Mouse (Mus musculus) heart, embryonic 14.5 days (tissue): Measurements from ENCODE around the gene Bcl2l11. TPM values are rescaled to one million over a fixed set of nuclear protein-coding genes. Genes with fewer than 3 reads are reported as not detected.
A peak's percentile ranks its signal among the peaks of the same experiment; 100 is the strongest.

Experiments used
- ATAC-seq: fragments of 200-750 bp; cut with Nextera tagmentation; 2 replicates; pipeline ENCODE4 v1.8.0; 2017; ENCODE audit warnings: low read depth, moderate TSS enrichment; ENCODE audit not compliant: insufficient number of reproducible peaks, insufficient read depth, low FRiP score
- H3K27ac ChIP-seq, 2 experiments: fragments of 200-500 bp in 1 of 2; fragments of 300-500 bp in 1 of 2; sonication (generic) in 1 of 2; replicated peaks in 1 of 2; 2 replicates each; pipeline ENCODE4 v1.5.1; 2012 to 2014; ENCODE audit warnings: low read depth in 2 of 2, low read length in 2 of 2, control low read depth in 1 of 2, mild to moderate bottlenecking in 1 of 2, mixed read lengths in 1 of 2; ENCODE audit not compliant: control insufficient read depth in 1 of 2, insufficient read depth in 1 of 2
- H3K27me3 ChIP-seq: fragments of 300-500 bp; sonication (generic); 2 replicates; pipeline ENCODE4 v1.6.1; 2014; ENCODE audit warnings: mild to moderate bottlenecking, low read length, control low read depth; ENCODE audit not compliant: control insufficient read depth, insufficient read depth
- H3K36me3 ChIP-seq: fragments of 300-500 bp; sonication (generic); 2 replicates; pipeline ENCODE4 v1.6.1; 2014; ENCODE audit warnings: mild to moderate bottlenecking, control low read depth, low read length, mixed read lengths; ENCODE audit not compliant: control insufficient read depth, insufficient read depth
- H3K4me1 ChIP-seq, 2 experiments: fragments of 200-500 bp in 1 of 2; fragments of 300-500 bp in 1 of 2; sonication (generic) in 1 of 2; 2 replicates each; pipeline ENCODE4 v1.6.1; 2012 to 2014; ENCODE audit warnings: low read length in 2 of 2, control low read depth in 1 of 2, mixed read lengths in 1 of 2; ENCODE audit not compliant: control insufficient read depth in 2 of 2, insufficient read depth in 2 of 2
- H3K4me2 ChIP-seq: fragments of 300-500 bp; sonication (generic); 2 replicates; pipeline ENCODE4 v1.6.1; 2014; ENCODE audit warnings: mild to moderate bottlenecking, low read length
- H3K4me3 ChIP-seq, 2 experiments: fragments of 200-500 bp in 1 of 2; fragments of 300-500 bp in 1 of 2; sonication (generic) in 1 of 2; 2 replicates each; pipeline ENCODE4 v1.5.1; 2012 to 2014; ENCODE audit warnings: low read length in 2 of 2, mild to moderate bottlenecking in 2 of 2, control low read depth in 1 of 2, low read depth in 1 of 2, moderate library complexity in 1 of 2; ENCODE audit not compliant: control insufficient read depth in 1 of 2, insufficient read depth in 1 of 2
- H3K9ac ChIP-seq: fragments of 300-500 bp; sonication (generic); 2 replicates; pipeline ENCODE4 v1.6.1; 2014; ENCODE audit warnings: mild to moderate bottlenecking, low read length
- H3K9me3 ChIP-seq: fragments of 300-500 bp; sonication (generic); 2 replicates; pipeline ENCODE4 v1.6.1; 2016; ENCODE audit warnings: low read length, control low read depth; ENCODE audit not compliant: control insufficient read depth
- WGBS: fragments of 180-500 bp; shearing (Covaris S2); extraction: QIAGEN DNeasy Blood & Tissue Kit; methylation state at CpG from one replicate; pipeline ENCODE4 v1.1.7; 2014; 5-methylcytosine and 5-hydroxymethylcytosine counted together
- polyA plus RNA-seq: library from polyadenylated mRNA; unstranded; fragments of >200 nt; fragmentation: Nextera tagmentation; extraction: Ambion mirVana; gene quantifications from 2 replicates; pipeline ENCODE4 v1.2.1, GENCODE M21; 2014

Gene Bcl2l11
- polyA plus RNA-seq, 1 experiment from 2014 or later: 21.0 TPM

DNA sequence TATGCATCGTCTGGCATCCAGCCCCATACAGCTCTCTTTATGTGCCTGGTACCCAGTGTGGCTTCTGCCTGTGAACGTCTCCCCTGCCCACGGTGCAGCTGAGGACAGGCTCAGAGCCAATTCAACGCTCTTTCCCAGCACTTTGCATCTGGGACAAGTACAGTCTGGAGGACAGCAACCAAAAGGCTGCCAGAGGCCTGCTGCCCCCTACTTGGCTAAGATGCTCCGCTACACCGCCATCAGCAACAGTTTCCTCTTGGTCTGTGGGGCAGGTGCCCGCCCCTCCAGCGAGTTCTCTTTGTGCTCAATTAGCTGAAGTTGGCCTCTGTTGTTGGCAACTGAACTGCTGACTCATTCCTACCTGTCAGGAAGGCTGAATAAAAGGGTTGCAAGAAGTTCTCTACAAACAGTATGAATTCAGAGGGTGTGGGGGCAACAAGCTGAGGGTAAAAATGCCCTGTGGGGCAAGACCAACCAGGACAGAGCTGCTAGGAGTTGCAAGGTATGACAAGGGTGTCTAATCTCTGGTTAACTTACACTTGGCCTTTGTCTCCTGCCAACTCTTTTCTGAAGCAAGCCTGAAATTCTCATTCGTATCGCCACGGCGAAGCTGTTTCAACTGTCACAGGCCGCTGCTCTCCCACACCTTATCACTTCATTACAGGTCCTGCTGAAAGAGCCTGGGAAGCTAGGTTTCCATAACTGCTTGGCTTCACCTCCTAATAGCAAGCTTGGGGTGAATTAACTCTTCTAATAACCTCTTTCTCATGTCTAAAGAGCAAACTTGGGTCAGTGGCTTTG, 41.0 kb downstream of the Bcl2l11 start:
- Histone ChIP-seq H3K27me3 (no peaks in the 10 kb centered on the region), H3K4me2 (no peak overlapping the region), H3K9ac (no peak overlapping the region), H3K4me3 (no peak overlapping the region), H3K4me1 (peaks cover 16 to 19% of the 10 kb centered on the region in 2 experiments), H3K9me3 (no peaks in the 10 kb centered on the region), H3K36me3 (peaks cover 4% of the 10 kb centered on the region; the same call in 1 of the 2 replicates), H3K27ac (peak overlapping the region in 1 of 2 experiments; percentile 39; a peak in 1 of 4 replicates)
- ATAC-seq: 0 out of 2 replicates have a peak, but pooled peaks have one; percentile 25
- WGBS: 36% methylated on average over 13 of the region's 13 CpGs

DNA sequence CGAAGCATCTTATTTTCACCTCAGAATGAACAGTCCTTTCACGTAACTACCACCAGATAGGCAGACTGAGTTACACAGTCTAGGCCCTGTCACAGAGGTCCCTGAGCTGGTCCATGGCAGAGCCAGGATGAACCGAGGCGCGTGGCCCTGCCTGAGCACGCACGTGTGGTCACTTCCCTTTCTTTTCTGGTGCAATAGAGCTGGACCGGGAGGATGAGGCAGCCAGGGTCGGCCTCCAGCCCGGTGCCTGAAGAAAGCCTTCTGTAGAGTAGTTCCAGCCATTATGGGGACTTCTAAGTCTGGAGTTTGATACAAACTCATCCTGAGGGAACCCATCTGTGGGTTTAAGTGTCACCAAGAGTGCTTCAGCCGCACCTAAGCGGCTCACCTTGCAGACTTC, 42.1 kb downstream of the Bcl2l11 start:
- no peak for ATAC-seq
- Histone ChIP-seq H3K4me2 (no peak overlapping the region), H3K4me3 (no peak overlapping the region), H3K9me3 (no peaks in the 10 kb centered on the region), H3K4me1 (peaks cover 14 to 16% of the 10 kb centered on the region in 2 experiments), H3K27ac (no peak overlapping the region), H3K9ac (no peak overlapping the region), H3K36me3 (no peaks in the 10 kb centered on the region), H3K27me3 (no peaks in the 10 kb centered on the region)
- 95% methylated on average over 12 of the region's 12 CpGs for WGBS

DNA sequence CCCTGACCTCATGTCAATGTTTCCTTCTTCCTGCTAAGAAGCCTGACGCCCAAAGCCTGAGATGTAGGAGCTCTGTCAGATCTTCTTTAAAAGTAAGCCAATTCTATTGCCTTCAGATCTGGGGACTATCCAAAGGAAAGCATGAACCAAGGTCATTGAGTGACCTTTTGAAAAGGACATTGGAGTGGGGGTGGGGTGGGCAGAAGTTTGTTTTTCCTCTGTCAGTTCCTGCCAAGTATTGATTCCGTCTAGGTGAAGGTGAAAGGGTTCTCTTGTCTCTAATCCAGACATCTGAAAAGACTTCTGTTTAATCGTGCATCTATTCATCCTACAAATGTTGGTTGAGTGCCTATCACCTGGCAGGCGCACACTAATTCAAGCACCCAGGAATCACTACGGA, 43.6 kb downstream of the Bcl2l11 start:
- Histone ChIP-seq H3K9me3 (no peaks in the 10 kb centered on the region), H3K27ac (no peak overlapping the region), H3K4me3 (no peak overlapping the region), H3K27me3 (no peaks in the 10 kb centered on the region), H3K9ac (no peak overlapping the region), H3K4me1 (peaks cover 17 to 21% of the 10 kb centered on the region in 2 experiments), H3K36me3 (no peaks in the 10 kb centered on the region), H3K4me2 (no peak overlapping the region)
- ATAC-seq: no peak
- 78% methylated on average over 5 of the region's 5 CpGs for WGBS

DNA sequence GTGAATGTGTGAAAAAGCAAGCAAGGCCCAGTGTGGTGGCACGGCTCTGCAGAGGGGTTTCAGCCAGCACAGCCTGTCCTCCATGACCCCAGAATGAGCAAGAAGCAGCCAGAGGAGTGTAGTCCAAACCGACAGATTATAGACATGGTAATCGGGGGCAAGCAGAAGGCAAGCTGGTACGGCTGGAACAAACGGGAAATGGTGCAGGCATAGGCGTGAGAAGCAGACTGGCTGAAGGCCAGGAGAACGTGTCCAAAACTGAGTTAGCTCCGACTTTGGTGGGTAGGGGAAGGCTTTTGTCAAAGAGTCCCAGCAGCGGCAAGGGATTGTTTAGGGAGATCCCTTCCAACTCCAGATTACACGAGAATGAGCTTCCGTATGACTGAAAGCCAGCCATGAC, 44.1 kb downstream of the Bcl2l11 start:
- H3K4me2 ChIP-seq: no peak overlapping the region
- no peaks in the 10 kb centered on the region for H3K27me3 ChIP-seq
- no peaks in the 10 kb centered on the region for H3K9me3 ChIP-seq
- no peak for ATAC-seq
- H3K4me3 ChIP-seq: no peak overlapping the region
- no peak overlapping the region for H3K9ac ChIP-seq
- no peak overlapping the region for H3K27ac ChIP-seq
- no peaks in the 10 kb centered on the region for H3K36me3 ChIP-seq
- WGBS: 66% methylated on average over 11 of the region's 11 CpGs
- H3K4me1 ChIP-seq: peaks cover 21 to 22% of the 10 kb centered on the region in 2 experiments

DNA sequence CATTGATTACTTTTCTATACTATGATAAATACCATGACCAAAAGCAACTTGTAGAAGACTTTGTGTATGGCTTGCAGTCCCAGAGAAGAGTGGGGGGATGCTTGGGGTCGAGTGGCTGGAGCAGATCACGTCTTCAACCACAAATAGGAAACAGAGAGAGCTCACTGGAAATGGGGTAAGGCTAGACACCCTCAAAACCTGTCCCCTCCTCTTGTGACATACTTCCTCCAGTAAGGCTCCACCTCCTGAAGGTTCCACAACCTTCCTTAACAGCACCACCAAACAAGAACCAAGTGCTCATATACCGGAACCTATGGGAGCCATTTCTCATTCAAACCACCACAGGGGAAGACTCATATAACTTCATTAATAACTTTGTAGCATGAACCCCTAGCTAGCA, 44.8 kb downstream of the Bcl2l11 start:
- H3K9me3 ChIP-seq: no peaks in the 10 kb centered on the region
- no peak for ATAC-seq
- no peak overlapping the region for H3K27ac ChIP-seq
- no peak overlapping the region for H3K9ac ChIP-seq
- H3K4me3 ChIP-seq: no peak overlapping the region
- no peaks in the 10 kb centered on the region for H3K36me3 ChIP-seq
- 89% methylated on average over 3 of the region's 3 CpGs for WGBS
- H3K4me1 ChIP-seq: peaks cover 22% of the 10 kb centered on the region in 2 experiments
- no peak overlapping the region for H3K4me2 ChIP-seq
- no peaks in the 10 kb centered on the region for H3K27me3 ChIP-seq

DNA sequence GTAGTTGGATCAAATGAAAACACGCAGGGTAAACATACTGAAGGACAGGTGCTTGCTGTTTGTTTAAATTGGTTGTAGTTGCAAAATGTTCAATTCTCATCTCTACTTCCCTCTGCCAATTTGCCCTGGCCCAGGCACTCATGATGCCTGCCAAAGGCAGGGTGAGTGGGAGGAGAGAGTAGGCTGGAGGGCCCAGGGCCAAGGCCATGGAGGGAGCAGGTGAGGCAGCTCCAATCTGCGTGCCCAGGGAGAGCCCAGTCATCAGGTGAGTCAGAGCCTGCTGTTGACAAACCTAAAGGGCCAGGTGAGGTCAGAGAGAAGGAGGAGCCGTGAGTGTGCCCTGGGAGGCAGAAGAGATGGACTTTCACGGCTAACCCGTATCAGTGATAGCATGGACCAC, 46.4 kb downstream of the Bcl2l11 start:
- H3K4me3 ChIP-seq: no peak overlapping the region
- H3K4me2 ChIP-seq: no peak overlapping the region
- H3K9ac ChIP-seq: no peak overlapping the region
- no peak overlapping the region for H3K27ac ChIP-seq
- no peak for ATAC-seq
- WGBS: 85% methylated on average over 5 of the region's 5 CpGs
- H3K4me1 ChIP-seq: peaks cover 24% of the 10 kb centered on the region in 2 experiments
- H3K36me3 ChIP-seq: no peaks in the 10 kb centered on the region
- H3K27me3 ChIP-seq: no peaks in the 10 kb centered on the region
- H3K9me3 ChIP-seq: no peaks in the 10 kb centered on the region

DNA sequence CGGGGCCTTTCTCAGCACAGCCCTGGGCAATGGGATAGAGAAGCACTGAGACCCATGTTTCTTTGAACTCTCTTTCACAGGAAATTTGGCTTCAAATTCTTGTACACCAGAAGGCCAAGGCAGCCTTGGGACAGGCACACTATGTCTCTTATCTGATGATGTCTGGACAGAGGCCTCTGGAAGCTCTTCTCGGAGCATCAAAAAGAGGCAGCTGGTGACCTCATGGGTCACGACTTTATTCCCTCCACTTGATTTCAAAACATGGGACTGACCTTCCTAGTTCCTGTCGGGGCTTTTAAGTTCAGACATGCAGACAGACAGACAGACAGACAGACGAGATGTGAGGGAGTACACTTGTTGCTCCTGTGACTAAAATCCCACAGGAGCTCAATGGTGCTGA, 48.3 kb downstream of the Bcl2l11 start:
- Histone ChIP-seq H3K27me3 (no peaks in the 10 kb centered on the region), H3K9me3 (no peaks in the 10 kb centered on the region), H3K36me3 (no peaks in the 10 kb centered on the region), H3K4me3 (no peak overlapping the region), H3K27ac (no peak overlapping the region), H3K4me2 (no peak overlapping the region), H3K9ac (no peak overlapping the region), H3K4me1 (peaks cover 35 to 41% of the 10 kb centered on the region in 2 experiments)
- 33% methylated on average over 5 of the region's 5 CpGs for WGBS
- ATAC-seq: no peak
